Comparison of ENCODE assay signal across 13 mouse cellular contexts in genomic region chr7:118749706-118750105, GRCm38 (mm10). TPM values are rescaled to one million over a fixed set of nuclear protein-coding genes. Genes with fewer than 3 reads are reported as not detected.
DNase-seq lines count a peak whose midpoint lies in the region.
"Had no signal": no experiment of that assay in that cellular context is flagged by ENCODE, and none has a peak within 500 bp of the region (broad histone marks: within the 10 kb centered on the region; RNA-seq: fewer than 3 reads in every experiment).

No protein-coding gene starts in this region.

- intact Hi-C loops in left cerebral cortex, postnatal 36 days (cut with DNase I): no loop called here

- DNase-seq in embryo, embryonic 11 days: peak; percentile 3
- no peak for DNase-seq in embryo, embryonic 10.5 days (ENCODE audit: low spot score)
- peak; percentile 95 for DNase-seq in R1 (ENCODE audit: low read depth, low spot score)
- no peak for DNase-seq in left cerebral cortex, postnatal 36 days (ENCODE audit: low spot score in 2 of 2)
- no peak for DNase-seq in adrenal gland, postnatal 14 days
- DNase-seq: adrenal gland, adult 8-10 months; adrenal gland, postnatal 25 days; cerebellum, adult 11 months; cerebellum, adult 18-20 months; cerebellum, adult 8-10 months; cerebellum, adult 9-11 months; cerebellum, postnatal 14 days; cerebellum, postnatal 36 days had no signal

RNA-seq across cellular contexts. Expression of gene Vps35l, which starts 9.7 kb away (rescaled TPM):
- 10 to 100 TPM; 55.8 to 60.3 TPM for total RNA-seq in left cerebral cortex, postnatal 36 days (2021)
- 52.4 and 62.7 TPM in 2 replicates for total RNA-seq in adrenal gland, postnatal 14 days (2021)

RNA-seq across cellular contexts. Expression of gene Ccp110, which starts 37.4 kb away (rescaled TPM):
- total RNA-seq in left cerebral cortex, postnatal 36 days (2021): 10 to 100 TPM; 50.0 to 52.4 TPM
- total RNA-seq in adrenal gland, postnatal 14 days (2021): 8.2 and 9.5 TPM in 2 replicates

RNA-seq across cellular contexts. Expression of gene Gde1, which starts 44.1 kb away (rescaled TPM):
- total RNA-seq in left cerebral cortex, postnatal 36 days (2021): 100 to 1,000 TPM; 258 to 307 TPM
- 97.6 and 107 TPM in 2 replicates for total RNA-seq in adrenal gland, postnatal 14 days (2021)

Comparison
In these comparisons a context has a peak if more than half of its experiments do, and no peak if none do; other contexts are left out.
1. DNase-seq: peak in embryo, embryonic 11 days (single experiment) and R1 (single experiment); none in embryo, embryonic 10.5 days (single experiment), left cerebral cortex, postnatal 36 days (0 of 2) and adrenal gland, postnatal 14 days (single experiment).